Mouse (Mus musculus) central nervous system, embryonic 18 days (tissue): ENCODE measurements around the gene Slc6a5. TPM values are rescaled to one million over a fixed set of nuclear protein-coding genes. Genes with fewer than 3 reads are reported as not detected.

Source experiments
- polyA plus RNA-seq: library from polyadenylated mRNA; depleted of rRNA; stranded (reverse); fragments of >200 nt; gene quantifications from 2 replicates; pipeline ENCODE4 v1.2.3, GENCODE M21; 2012; rRNA removed

Gene Slc6a5
- polyA plus RNA-seq: 0.92 and 3.2 TPM in 2 replicates

DNA sequence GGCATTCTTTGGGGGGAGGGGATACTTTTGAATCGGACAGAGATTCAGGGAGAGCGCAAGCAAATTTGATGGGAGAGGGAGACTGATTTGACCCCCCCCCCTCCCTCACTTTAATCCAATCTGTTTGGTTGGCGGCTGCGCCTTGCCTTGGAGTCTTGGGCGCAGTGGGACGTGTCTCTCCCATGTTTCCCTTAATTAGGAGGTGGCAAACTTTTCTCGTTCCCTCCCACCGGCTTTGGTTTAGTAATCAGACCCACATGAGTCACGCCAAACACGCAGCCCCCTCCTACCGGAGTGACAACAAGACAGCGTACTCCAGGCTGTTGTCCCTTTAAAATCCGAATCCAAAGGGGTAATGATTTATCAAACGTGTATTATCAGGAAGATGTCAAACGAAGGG is at the start of gene Slc6a5:
Gene Slc6a5, plus strand, starts transcription at position 297 of the 400 bp plus-strand sequence.

DNA sequence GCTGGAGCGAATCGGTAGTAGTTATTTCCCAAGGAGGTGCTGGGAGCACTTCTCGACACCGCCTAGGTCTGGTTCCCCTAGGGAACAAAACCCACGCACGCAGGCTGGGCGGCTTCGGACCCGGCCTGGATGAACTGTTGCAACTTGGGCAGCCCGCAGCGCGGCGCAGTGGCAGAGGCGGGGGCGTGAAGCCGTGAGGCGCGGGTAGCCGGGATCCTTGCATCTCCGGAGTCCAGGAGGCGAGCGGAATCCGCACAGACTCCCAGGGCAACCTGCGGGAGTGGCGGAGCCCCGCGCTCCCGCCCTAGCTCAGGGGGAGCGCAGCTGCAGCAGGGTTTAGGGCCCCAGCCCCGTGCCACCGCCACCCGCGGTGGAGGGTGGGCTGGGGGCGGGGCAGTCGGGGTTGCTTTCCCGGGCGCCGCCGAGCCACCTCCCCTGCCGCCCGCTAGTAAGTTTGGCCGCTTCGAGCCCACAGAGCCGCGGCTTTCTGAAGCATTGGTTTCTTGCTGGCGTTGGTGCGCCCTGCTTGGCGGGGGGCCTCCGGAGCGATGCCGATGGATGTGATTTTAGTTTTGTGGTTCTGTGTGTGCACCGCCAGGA is 65.0 kb downstream of the Slc6a5 start, which contains the start of gene Nell1:
Gene Nell1, plus strand, starts transcription at position 24 of the 600 bp plus-strand sequence.

Other genes starting within 250 kb of the Slc6a5 start
- gene Htatip2, start 151.0 kb upstream of the Slc6a5 start, polyA plus RNA-seq: 2.4 and 2.8 TPM in 2 replicates
- 42.8 and 43.0 TPM in 2 replicates for gene Prmt3, start 131.8 kb upstream of the Slc6a5 start, polyA plus RNA-seq
- 26.7 and 30.6 TPM in 2 replicates for gene Nell1, start 64.7 kb downstream of the Slc6a5 start, polyA plus RNA-seq